Mouse (Mus musculus) splenic B cell, adult 2 months (primary cell): ENCODE data around the gene Dohh.

Experiments used
- DNase-seq: peaks from one replicate; pipeline ENCODE4 v3.0.0-alpha.2; 2011; ENCODE audit warnings: low read depth, low spot score
- H3K27me3 ChIP-seq: 2 replicates; pipeline ENCODE4 v1.6.1; 2012; ENCODE audit warnings: mild to moderate bottlenecking, low read length, moderate library complexity, mixed read lengths; ENCODE audit not compliant: control insufficient read depth, poor library complexity, insufficient read depth, severe bottlenecking
- H3K36me3 ChIP-seq: 2 replicates; pipeline ENCODE4 v1.6.1; 2012; ENCODE audit warnings: mild to moderate bottlenecking, low read length, moderate library complexity, mixed read lengths; ENCODE audit not compliant: control insufficient read depth, poor library complexity, insufficient read depth, severe bottlenecking

The Dohh gene

GRCm38 (mm10) chr10:81366477-81367206 lies 17.6 kb upstream of the Dohh start:
- no peaks in the 10 kb centered on the region for H3K27me3 ChIP-seq
- no peak for DNase-seq

DNA sequence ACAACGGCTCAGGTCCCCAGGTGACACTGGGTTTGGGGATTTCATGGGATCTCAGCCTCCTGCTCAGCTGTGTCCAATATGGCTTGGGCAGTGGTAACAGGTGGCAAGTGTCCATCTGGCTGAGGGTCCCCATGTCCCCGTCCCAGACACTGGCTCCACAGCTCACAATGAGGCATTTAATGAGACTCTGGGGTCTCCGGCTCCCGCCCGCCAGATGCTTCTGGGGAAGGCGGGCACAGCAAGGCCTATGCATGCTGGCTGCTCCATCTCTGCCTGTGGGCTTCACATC lies 17.1 kb upstream of the Dohh start:
- DNase-seq, result no peak
- H3K36me3 ChIP-seq, result peaks cover 7% of the 10 kb centered on the region
- H3K27me3 ChIP-seq, result no peaks in the 10 kb centered on the region

More at GRCm38 (mm10) chr10:81366477-81367206, 17.6 kb upstream of the Dohh start:
- peaks cover 7% of the 10 kb centered on the region for H3K36me3 ChIP-seq

DNA sequence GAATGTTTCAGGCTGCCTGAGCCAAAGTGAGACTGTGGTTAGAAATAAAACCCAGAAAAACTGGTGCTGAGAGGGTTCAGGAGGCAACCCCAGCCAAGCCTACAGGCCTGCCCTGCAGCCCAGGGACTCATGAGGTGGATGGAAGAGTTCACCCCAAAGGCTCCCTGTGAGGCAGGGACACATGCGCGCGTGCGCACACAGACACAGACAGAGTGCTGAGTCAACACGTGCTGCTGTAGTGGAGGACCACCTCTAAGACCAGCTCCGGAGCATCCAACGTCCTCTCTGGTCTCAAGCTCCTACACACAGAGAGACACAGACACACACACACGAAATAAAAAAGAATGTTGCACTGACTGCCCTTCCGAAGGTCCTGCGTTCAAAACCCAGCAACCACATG lies 8.9 kb upstream of the Dohh start:
- Histone ChIP-seq H3K27me3 (no peaks in the 10 kb centered on the region), H3K36me3 (peaks cover 2% of the 10 kb centered on the region; the same call in 1 of the 2 replicates)
- no peak for DNase-seq

DNA sequence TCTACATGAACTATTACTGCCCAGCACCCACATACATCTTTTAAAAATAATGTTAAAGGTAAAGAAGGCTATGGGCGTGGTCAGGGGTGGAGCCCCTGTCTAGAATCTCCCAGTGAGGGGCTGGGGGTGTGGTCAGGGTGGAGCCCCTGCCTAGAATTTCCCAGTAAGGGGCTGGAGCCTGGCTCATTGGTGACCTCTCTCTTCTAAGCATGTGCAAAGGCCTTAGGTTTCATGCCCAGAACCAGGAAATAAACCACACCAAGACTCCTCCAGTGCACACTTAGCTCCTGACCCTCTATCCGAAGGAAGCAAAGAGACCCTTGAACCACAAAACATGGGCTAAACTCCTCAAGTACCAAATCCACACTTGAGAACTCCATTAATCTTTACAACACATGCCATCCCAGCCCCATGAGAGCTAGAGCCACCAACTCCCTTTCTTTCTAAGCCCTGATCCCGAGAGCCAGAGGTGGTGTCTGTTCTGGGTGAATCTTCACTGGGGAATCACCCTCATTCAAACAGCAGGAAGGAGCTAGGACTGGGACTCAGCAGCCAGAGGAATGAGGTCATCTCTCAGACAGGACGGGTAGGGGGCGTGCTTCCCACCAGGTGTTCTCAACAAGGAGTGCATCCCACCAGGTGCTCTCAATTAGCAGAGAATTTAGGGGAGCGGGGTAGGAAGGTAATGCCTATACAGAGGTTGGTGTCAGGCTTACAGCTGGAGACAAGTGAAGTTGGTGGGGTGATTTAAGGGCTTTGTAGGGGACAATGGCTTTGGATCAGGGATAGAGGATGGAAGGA lies 7.5 kb upstream of the Dohh start:
- 0 out of 2 replicates have a peak, but pooled peaks cover 2% of the 10 kb centered on the region for H3K36me3 ChIP-seq
- no peaks in the 10 kb centered on the region for H3K27me3 ChIP-seq
- no peak for DNase-seq

GRCm38 (mm10) chr10:81377362-81377664 lies 6.9 kb upstream of the Dohh start:
- no peak for DNase-seq
- 0 out of 2 replicates have a peak, but pooled peaks cover 2% of the 10 kb centered on the region for H3K36me3 ChIP-seq
- H3K27me3 ChIP-seq, result no peaks in the 10 kb centered on the region

- no peak for DNase-seq
- H3K36me3 ChIP-seq, result 0 out of 2 replicates have a peak, but pooled peaks cover 2% of the 10 kb centered on the region
- H3K27me3 ChIP-seq, result no peaks in the 10 kb centered on the region
Observed at GRCm38 (mm10) chr10:81377793-81378552, 6.3 kb upstream of the Dohh start, which contains the start of gene Fzr1. Fzr1 (minus strand) TSS chr10:81378516.

DNA sequence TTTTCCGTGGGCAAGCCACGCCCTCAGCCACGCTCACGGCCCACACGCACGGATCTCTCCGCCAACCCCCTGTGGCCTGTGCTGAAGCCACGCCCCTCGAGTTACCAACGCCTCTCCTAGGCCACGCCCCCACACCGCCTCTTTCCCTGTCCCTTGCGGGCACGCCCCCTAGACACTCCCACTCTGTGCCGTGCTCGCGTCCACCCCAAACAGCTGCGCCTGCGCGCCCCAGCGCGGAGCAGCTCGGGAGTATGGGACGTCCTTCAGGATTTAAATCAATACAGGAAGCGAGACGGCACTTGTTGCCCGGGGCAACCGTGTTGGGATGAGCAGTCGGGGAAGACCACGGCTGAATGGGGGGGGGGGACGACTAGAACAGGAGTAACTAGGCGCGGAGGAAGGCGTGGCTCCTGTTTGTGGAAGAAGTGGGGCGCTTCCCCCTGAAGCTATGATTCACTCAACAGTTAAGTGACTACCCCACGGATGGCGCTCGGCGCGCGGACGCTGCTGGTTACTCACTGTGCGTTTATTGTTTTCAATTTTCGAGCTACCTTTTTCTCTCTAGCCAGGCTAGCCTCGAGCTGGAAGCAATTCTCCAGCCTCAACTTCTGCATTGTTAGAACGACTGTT lies 5.6 kb upstream of the Dohh start:
- no peaks in the 10 kb centered on the region for H3K27me3 ChIP-seq
- peak; percentile 100 for DNase-seq
- H3K36me3 ChIP-seq, result 0 out of 2 replicates have a peak, but pooled peaks cover 2% of the 10 kb centered on the region

- no peak for DNase-seq
- Histone ChIP-seq H3K36me3 (0 out of 2 replicates have a peak, but pooled peaks cover 2% of the 10 kb centered on the region), H3K27me3 (no peaks in the 10 kb centered on the region)
Observed at GRCm38 (mm10) chr10:81379183-81379553, 5.1 kb upstream of the Dohh start.

DNA sequence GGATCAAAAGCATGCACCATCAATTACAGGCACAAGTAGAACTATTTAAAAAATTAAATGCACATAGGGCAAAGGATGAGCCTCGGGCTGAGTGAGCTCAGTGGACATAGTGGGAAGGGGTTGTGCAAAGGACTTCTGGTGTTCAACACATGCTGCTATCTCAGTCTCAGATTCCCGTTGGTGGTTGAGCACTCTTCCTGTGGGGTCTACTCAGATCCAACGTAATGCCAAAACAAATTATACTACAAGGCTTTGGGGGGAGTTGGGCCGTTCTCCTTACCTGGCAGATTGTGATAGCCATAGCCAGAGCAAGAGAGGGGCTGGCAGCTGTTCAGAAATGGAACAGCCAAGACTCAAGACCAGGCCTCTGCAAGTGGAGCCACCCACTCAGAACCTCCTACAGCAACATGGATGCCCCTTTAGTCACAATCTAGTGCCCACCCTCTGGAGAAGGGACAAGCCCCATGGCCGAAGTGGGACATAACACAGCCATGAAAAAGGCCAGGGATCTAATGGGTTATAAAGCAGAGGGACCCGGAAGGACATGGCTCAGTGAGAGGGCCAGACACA lies 4.3 kb upstream of the Dohh start:
- Histone ChIP-seq H3K36me3 (0 out of 2 replicates have a peak, but pooled peaks cover 2% of the 10 kb centered on the region), H3K27me3 (no peaks in the 10 kb centered on the region)
- no peak for DNase-seq

- Histone ChIP-seq H3K27me3 (no peaks in the 10 kb centered on the region), H3K36me3 (0 out of 2 replicates have a peak, but pooled peaks cover 1% of the 10 kb centered on the region)
- DNase-seq, result no peak
Observed at GRCm38 (mm10) chr10:81382039-81382438, 2.2 kb upstream of the Dohh start.

DNA sequence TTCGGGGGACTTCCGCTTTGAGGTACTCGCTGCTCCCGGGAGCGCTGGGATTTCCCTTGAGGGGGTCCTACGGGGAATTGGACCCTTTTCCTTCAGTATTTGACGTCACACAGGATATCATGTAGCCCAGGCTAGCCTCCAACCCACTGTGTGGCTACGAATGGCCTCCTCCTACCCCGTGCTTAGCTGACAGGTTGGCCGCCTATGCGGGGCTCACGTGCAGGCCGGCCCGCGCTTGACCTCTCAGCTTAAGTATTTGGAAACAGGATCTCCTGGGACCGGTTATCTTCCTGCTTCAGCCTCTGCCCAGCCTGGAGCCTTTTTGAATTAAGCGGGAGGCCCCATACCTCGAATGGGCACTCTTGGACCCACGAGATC lies 366 bp downstream of the Dohh start:
- Histone ChIP-seq H3K27me3 (no peaks in the 10 kb centered on the region), H3K36me3 (peaks cover 3% of the 10 kb centered on the region; the same call in 1 of the 2 replicates)
- DNase-seq, result no peak

- Histone ChIP-seq H3K27me3 (no peaks in the 10 kb centered on the region), H3K36me3 (peaks cover 3% of the 10 kb centered on the region; the same call in 1 of the 2 replicates)
Observed at GRCm38 (mm10) chr10:81385603-81386306, 1.5 kb downstream of the Dohh start.

DNA sequence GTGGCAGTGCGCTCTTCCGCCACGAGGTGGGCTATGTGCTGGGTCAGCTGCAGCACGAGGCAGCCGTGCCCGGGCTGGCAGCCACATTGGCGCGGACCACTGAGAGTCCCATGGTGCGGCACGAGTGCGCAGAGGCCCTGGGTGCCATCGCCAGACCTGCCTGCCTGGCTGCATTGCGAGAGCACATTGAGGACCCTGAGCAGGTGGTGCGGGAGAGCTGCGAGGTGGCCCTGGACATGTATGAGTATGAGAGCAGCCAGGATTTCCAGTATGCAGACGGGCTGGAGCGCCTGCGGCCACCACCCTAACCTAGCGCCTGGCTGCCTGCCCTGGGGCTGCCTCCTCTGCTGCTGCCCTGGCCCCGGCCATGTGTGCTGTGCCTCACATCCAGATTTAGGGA lies 3.5 kb downstream of the Dohh start:
- Histone ChIP-seq H3K36me3 (peaks cover 3% of the 10 kb centered on the region; the same call in 1 of the 2 replicates), H3K27me3 (no peaks in the 10 kb centered on the region)
- DNase-seq, result no peak

More at GRCm38 (mm10) chr10:81385603-81386306, 1.5 kb downstream of the Dohh start:
- DNase-seq, result no peak
